Mouse (Mus musculus): ENCODE data around the gene Rin1. TPM values are rescaled to one million over a fixed set of nuclear protein-coding genes. Genes with fewer than 3 reads are reported as not detected.
A peak's percentile ranks its signal among the peaks of the same experiment; 100 is the strongest.

Rin1 gene
- polyA plus RNA-seq, 1 experiment from 2014 or later: 1.6 TPM

- H3K4me3 ChIP-seq: peak within 1 kb of the TSS; percentile 95
- under 1% methylated on average over 62 of the region's 62 CpGs for WGBS
- H3K4me1 ChIP-seq: peaks cover 10% of the 10 kb centered on the region
- H3K27ac ChIP-seq: peak within 1 kb of the TSS; percentile 92
- H3K27me3 ChIP-seq (replicated peaks): no peaks in the 10 kb centered on the region
- H3K9ac ChIP-seq: peak within 1 kb of the TSS; percentile 89
- no peaks in the 10 kb centered on the region for H3K36me3 ChIP-seq (replicated peaks)
- no peaks in the 10 kb centered on the region for H3K9me3 ChIP-seq
- H3K4me2 ChIP-seq: peak within 1 kb of the TSS; percentile 85
- peak; percentile 95 for ATAC-seq (replicated peaks)
Observed at GRCm38 (mm10) chr19:5023621-5024479, 26.4 kb upstream of the Rin1 start, which contains the start of gene Slc29a2. Gene Slc29a2 (plus strand): TSS chr19:5023860.

- Histone ChIP-seq H3K9ac (no peak overlapping the region), H3K27ac (no peak overlapping the region), H3K36me3 (replicated peaks) (0 out of 2 replicates have a peak, but pooled peaks cover 3% of the 10 kb centered on the region), H3K27me3 (replicated peaks) (no peaks in the 10 kb centered on the region), H3K9me3 (no peaks in the 10 kb centered on the region), H3K4me3 (no peak overlapping the region), H3K4me1 (peaks cover 10% of the 10 kb centered on the region), H3K4me2 (no peak overlapping the region)
- 90% methylated on average over 8 of the region's 8 CpGs for WGBS
- no peak for ATAC-seq (replicated peaks)
Observed at GRCm38 (mm10) chr19:5026111-5026510, 24.2 kb upstream of the Rin1 start.

- H3K27ac ChIP-seq: no peak overlapping the region
- H3K36me3 ChIP-seq (replicated peaks): 0 out of 2 replicates have a peak, but pooled peaks cover 3% of the 10 kb centered on the region
- no peak overlapping the region for H3K4me3 ChIP-seq
- H3K9me3 ChIP-seq: no peaks in the 10 kb centered on the region
- WGBS: 91% methylated on average over 3 of the region's 3 CpGs
- no peak overlapping the region for H3K9ac ChIP-seq
- H3K4me1 ChIP-seq: peaks cover 3% of the 10 kb centered on the region
- H3K27me3 ChIP-seq (replicated peaks): no peaks in the 10 kb centered on the region
- ATAC-seq (replicated peaks): no peak
- H3K4me2 ChIP-seq: no peak overlapping the region
Observed at GRCm38 (mm10) chr19:5032686-5033085, 17.6 kb upstream of the Rin1 start.

- H3K4me3 ChIP-seq: no peak overlapping the region
- H3K27me3 ChIP-seq (replicated peaks): no peaks in the 10 kb centered on the region
- WGBS: 81% methylated on average over 4 of the region's 4 CpGs
- ATAC-seq (replicated peaks): no peak
- no peak overlapping the region for H3K27ac ChIP-seq
- H3K36me3 ChIP-seq (replicated peaks): no peaks in the 10 kb centered on the region
- no peaks in the 10 kb centered on the region for H3K9me3 ChIP-seq
- H3K4me2 ChIP-seq: no peak overlapping the region
- H3K4me1 ChIP-seq: peaks cover 24% of the 10 kb centered on the region
- no peak overlapping the region for H3K9ac ChIP-seq
Observed at GRCm38 (mm10) chr19:5036577-5036976, 13.7 kb upstream of the Rin1 start.

- peak overlapping the region; percentile 96 for H3K4me2 ChIP-seq
- H3K27me3 ChIP-seq (replicated peaks): no peaks in the 10 kb centered on the region
- peak overlapping the region; percentile 88 for H3K9ac ChIP-seq
- WGBS: 6% methylated on average over 32 of the region's 32 CpGs
- H3K27ac ChIP-seq: peak overlapping the region; percentile 86
- ATAC-seq (replicated peaks): peak; percentile 61
- H3K9me3 ChIP-seq: no peaks in the 10 kb centered on the region
- H3K4me3 ChIP-seq: peak overlapping the region; percentile 70
- H3K36me3 ChIP-seq (replicated peaks): peaks cover 5% of the 10 kb centered on the region; the same call in 1 of the 2 replicates
- H3K4me1 ChIP-seq: peaks cover 37% of the 10 kb centered on the region
Observed at GRCm38 (mm10) chr19:5037678-5038571, 12.4 kb upstream of the Rin1 start.

- ATAC-seq (replicated peaks): peak; percentile 95
- under 1% methylated on average over 41 of the region's 44 CpGs for WGBS
- Histone ChIP-seq H3K36me3 (replicated peaks) (peaks cover 5% of the 10 kb centered on the region; the same call in 1 of the 2 replicates), H3K27ac (peak within 1 kb of the TSS; percentile 86), H3K9ac (peak within 1 kb of the TSS; percentile 88), H3K27me3 (replicated peaks) (no peaks in the 10 kb centered on the region), H3K9me3 (no peaks in the 10 kb centered on the region), H3K4me3 (peak within 1 kb of the TSS; percentile 70), H3K4me1 (peaks cover 37% of the 10 kb centered on the region), H3K4me2 (peak within 1 kb of the TSS; percentile 96)
Observed at GRCm38 (mm10) chr19:5038709-5039156, 11.5 kb upstream of the Rin1 start, which contains the start of the genes B4gat1 and AC124502.3. Gene B4gat1 (plus strand): TSS chr19:5038826. Gene AC124502.3 (plus strand): TSS chr19:5038891.

- H3K4me1 ChIP-seq: peaks cover 37% of the 10 kb centered on the region
- peaks cover 5% of the 10 kb centered on the region; the same call in 1 of the 2 replicates for H3K36me3 ChIP-seq (replicated peaks)
- ATAC-seq (replicated peaks): peak; percentile 35
- H3K9ac ChIP-seq: peak overlapping the region; percentile 88
- peak overlapping the region; percentile 70 for H3K4me3 ChIP-seq
- peak overlapping the region; percentile 86 for H3K27ac ChIP-seq
- H3K27me3 ChIP-seq (replicated peaks): no peaks in the 10 kb centered on the region
- 11% methylated on average over 41 of the region's 41 CpGs for WGBS
- no peaks in the 10 kb centered on the region for H3K9me3 ChIP-seq
- peak overlapping the region; percentile 96 for H3K4me2 ChIP-seq
Observed at GRCm38 (mm10) chr19:5039301-5040114, 10.8 kb upstream of the Rin1 start.

GRCm38 (mm10) chr19:5040862-5041523 is 9.3 kb upstream of the Rin1 start, which contains the start of gene Brms1:
Gene Brms1 (plus strand): TSS chr19:5041354.
- peak; percentile 59 for ATAC-seq (replicated peaks)
- 6% methylated on average over 40 of the region's 40 CpGs for WGBS
- H3K4me1 ChIP-seq: peaks cover 37% of the 10 kb centered on the region

GRCm38 (mm10) chr19:5041588-5041987 is 8.7 kb upstream of the Rin1 start:
- peak; percentile 3; the same call in 1 of the 2 replicates for ATAC-seq (replicated peaks)
- WGBS: 2% methylated on average over 16 of the region's 16 CpGs
- no peaks in the 10 kb centered on the region for H3K9me3 ChIP-seq
- H3K9ac ChIP-seq: peak overlapping the region; percentile 64
- peaks cover 37% of the 10 kb centered on the region for H3K4me1 ChIP-seq
- H3K27ac ChIP-seq: peak overlapping the region; percentile 58
- peak overlapping the region; percentile 96 for H3K4me2 ChIP-seq
- peaks cover 12% of the 10 kb centered on the region; the same call in 1 of the 2 replicates for H3K36me3 ChIP-seq (replicated peaks)
- no peaks in the 10 kb centered on the region for H3K27me3 ChIP-seq (replicated peaks)
- peak overlapping the region; percentile 70 for H3K4me3 ChIP-seq

More at GRCm38 (mm10) chr19:5040862-5041523, 9.3 kb upstream of the Rin1 start, which contains the start of gene Brms1:
- H3K9me3 ChIP-seq: no peaks in the 10 kb centered on the region
- peak within 1 kb of the TSS; percentile 70 for H3K4me3 ChIP-seq
- H3K27me3 ChIP-seq (replicated peaks): no peaks in the 10 kb centered on the region
- peaks cover 9% of the 10 kb centered on the region; the same call in 1 of the 2 replicates for H3K36me3 ChIP-seq (replicated peaks)
- peak within 1 kb of the TSS; percentile 58 for H3K27ac ChIP-seq
- peak within 1 kb of the TSS; percentile 88 for H3K9ac ChIP-seq
- peak within 1 kb of the TSS; percentile 96 for H3K4me2 ChIP-seq

GRCm38 (mm10) chr19:5045531-5045930 is 4.8 kb upstream of the Rin1 start:
- Histone ChIP-seq H3K27ac (no peak overlapping the region), H3K36me3 (replicated peaks) (peaks cover 22% of the 10 kb centered on the region; the same call in 1 of the 2 replicates), H3K4me3 (no peak overlapping the region), H3K4me1 (peaks cover 29% of the 10 kb centered on the region), H3K27me3 (replicated peaks) (peaks cover 8% of the 10 kb centered on the region), H3K9me3 (no peaks in the 10 kb centered on the region), H3K9ac (no peak overlapping the region), H3K4me2 (no peak overlapping the region)
- ATAC-seq (replicated peaks): no peak
- WGBS: 86% methylated on average over 4 of the region's 4 CpGs

All from midbrain, embryonic 15.5 days (tissue).